Mouse (Mus musculus): ENCODE measurements around the gene Atp6v0a1.

Gene Atp6v0a1

DNA sequence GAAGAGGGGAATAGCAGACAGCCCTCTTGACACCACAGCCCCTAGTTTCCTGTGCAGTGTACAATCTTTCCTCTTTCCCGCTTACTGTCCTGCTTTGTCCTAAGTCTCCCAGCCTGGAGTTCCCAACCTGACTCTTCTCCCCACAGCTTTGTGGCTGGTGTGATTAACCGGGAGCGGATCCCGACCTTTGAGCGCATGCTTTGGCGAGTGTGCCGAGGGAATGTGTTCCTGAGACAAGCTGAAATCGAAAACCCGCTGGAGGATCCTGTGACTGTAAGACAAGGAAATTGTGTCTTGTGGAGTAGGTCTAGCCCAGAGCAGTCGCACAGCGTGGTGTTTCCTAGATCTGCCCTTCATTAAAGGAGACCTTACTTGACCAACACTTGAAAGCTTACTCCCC lies 17.9 kb downstream of the Atp6v0a1 start:
- no peak for DNase-seq (ENCODE audit: low read depth, low spot score)

DNA sequence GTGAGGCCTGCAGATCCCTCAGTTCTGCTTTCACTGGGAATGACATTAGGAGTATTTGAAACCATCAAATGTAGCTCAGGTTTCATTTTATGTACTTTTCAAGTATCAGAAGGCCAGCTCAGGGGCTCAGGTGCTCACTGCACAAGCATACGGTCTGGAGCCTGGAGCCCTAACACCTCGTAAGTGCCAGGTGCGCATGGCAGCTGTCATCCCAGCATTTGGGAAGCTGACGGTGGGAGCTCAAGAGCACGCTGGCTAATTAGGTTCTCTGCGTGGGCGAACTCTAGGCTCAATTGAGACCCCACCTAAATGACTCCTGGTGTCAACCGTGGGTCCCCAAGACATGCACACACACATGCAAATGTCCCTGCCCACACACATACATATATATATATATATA lies 20.1 kb downstream of the Atp6v0a1 start:
- DNase-seq (ENCODE audit: low read depth, low spot score), result no peak

DNA sequence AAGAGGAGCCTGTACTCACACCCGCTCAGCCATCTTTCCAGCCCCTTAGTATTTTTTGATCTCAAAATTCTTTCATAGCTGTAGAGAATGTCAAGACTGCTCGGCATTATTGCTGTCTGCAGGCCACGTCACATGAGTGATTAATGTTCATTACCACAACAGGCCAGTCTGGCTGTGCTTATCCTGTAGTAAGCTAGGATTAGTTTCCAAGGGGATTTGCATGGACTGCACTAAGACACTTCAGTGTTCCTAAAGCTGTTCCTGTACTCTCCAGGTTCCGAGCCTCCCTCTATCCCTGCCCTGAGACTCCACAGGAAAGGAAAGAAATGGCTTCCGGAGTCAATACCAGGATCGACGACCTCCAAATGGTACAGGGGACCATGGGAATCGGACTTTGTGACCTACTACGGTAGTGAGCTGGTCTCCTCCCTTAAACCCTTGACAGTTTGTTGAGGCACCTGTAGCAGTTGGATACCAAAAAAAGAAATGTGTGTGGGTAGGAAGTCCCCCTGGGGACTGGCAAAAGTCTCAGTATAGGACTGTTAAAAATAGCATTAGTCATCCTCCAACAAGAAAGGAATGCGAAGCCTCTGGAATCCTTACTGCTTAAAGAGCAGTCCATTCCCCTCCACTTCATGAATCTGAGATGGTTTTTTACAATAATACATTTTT lies 21.0 kb downstream of the Atp6v0a1 start:
- DNase-seq (ENCODE audit: low read depth, low spot score), result no peak

DNA sequence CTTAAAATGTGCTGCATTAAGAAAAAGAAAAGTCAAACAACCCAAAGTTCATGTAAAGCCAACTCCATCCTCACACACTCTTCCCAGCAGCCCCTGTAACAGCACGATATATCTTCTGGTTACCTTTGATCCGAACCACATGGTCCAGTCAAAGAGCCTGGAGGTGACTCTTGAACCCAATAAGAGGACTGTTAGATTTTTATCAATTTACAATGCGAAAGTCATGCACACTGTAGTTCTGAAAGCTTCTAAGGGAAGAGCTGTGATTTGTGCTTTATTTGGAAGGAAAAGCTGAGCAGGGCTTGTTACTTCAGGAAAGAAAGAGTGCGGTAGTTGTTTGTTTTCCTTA lies 21.5 kb downstream of the Atp6v0a1 start:
- DNase-seq (ENCODE audit: low read depth, low spot score), result no peak

DNA sequence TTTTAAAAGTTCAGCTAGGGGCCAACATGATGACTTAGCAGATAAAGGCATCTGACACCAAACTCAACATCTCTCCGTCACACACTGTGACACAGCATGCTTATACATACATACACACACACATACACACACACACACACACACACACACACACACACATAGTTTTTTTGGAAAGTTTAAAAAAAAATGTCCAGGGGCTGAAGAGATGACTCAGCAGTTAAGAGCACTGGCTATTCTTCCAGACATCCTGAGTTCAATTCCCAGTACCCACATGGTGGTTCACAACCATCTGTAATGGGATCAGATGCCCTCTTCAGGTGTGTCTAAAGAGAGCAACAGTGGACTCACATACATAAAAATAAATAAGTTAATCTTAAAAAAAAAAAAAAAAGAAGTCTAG lies 22.2 kb downstream of the Atp6v0a1 start:
- no peak for DNase-seq (ENCODE audit: low read depth, low spot score)

DNA sequence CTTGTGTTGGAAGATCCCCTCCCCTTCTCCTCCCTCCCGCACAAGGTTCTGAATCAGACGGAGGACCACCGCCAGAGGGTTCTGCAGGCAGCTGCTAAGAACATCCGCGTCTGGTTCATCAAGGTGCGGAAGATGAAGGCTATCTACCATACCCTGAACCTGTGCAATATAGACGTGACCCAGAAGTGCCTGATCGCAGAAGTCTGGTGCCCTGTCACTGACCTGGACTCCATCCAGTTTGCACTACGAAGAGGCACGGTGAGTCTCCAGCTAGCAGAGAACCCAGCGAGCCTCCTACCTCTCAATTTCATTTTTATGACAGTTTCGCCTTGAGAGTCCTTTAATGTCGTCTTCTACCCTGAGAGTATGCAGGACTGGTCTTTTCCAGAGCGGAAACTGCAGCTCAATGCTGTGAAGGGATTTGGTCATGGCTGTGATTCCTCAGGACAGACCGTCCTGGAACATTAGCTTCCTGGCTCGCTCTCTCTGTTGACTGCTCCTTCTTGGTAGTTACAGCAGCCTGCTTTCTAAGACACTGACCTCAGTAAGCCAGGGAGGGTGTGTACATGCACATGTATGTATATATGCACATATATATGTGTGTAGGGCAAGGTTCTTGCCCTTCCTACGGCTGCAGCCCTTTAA lies 24.7 kb downstream of the Atp6v0a1 start:
- no peak for DNase-seq (ENCODE audit: low read depth, low spot score)

DNA sequence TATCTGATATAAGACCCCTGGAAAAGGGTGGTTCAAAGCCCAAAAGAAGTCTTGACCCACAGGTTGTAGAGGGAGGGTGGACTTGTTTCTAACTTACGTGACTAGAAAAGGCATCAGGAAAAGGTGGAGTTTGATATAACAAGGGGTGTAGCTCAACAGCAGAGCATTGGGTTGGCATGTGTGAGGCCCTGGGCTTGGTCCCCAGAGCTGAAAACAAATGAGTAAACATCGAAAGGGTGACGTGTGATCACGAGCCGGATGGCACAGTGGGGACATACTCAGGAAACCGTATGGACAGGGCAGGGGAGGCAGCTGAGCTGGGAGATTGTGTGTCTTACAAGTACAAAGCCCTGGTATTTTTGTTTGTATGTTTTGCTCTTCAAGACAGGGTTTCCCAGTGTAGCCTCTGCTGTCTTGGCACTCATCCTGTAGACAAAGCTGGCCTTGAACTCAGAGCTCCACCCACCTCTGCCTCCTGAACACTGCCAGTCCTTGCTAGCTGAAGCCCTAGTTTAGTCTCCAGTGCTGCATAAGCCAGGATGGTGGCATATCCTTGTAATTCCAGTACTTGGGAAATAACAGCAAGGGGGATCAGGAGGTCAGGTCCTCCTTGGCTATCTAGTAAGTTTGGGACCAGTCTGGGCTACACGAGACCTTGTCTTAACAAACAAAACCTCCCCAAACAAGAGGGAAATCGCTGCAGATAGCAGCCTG lies 25.5 kb downstream of the Atp6v0a1 start:
- no peak for DNase-seq (ENCODE audit: low read depth, low spot score)

DNA sequence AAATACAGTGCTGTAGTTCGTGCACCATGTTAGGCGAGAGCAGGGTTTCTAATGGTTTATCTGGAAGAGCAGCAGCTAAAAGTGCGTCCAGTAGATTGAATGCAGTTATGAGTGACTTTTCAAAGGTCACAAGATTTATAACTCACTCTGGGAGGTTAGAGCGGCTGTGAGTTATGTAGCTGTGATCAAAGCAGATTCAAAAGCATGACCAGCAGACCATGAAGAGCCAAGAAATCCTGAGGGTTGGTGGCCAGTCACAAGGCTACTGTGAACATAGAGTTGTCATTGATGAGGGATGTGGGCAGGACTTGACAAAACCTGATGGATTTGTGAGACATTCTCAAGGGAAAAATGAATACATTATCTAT lies 26.1 kb downstream of the Atp6v0a1 start:
- DNase-seq (ENCODE audit: low read depth, low spot score), result no peak

DNA sequence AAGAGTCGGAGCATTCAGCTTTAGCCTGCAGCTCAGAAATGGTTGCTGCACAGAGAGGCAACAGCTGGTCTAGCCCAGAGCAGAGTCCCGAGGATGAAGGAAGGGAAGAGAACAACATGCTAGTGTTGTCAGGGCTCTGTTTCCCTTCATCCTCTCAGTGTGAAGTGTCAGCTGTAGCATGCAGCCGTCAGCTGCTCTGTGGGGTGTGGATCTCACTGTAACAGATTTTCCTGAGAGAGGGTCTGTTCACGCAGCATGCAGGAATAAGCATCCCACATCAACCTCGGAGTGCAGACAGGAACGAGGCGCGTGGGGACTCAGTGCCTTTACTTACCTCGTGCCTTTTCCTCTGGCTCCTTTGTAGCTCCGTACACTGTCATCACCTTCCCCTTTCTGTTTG lies 28.5 kb downstream of the Atp6v0a1 start:
- DNase-seq (ENCODE audit: low read depth, low spot score), result no peak

DNA sequence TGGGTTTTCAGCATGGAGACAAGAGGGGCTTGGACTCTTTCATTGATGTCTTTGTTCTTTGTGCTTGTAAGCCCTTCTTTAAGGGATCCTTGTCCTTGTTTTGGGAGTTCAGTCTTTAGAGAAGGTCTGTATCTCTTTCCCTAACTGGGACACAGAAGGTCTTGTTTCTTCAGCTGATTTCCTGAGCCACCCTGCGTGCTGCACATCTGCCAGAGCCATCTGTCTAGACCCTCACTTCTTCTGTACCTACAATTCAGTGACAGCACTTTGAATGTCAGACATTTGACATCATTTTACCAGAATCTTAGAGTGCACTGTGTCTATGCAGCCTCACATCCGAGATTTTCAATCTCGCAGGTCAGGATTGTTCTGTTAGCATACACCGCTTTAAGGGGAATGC lies 36.6 kb downstream of the Atp6v0a1 start:
- no peak for DNase-seq (ENCODE audit: low read depth, low spot score)

DNA sequence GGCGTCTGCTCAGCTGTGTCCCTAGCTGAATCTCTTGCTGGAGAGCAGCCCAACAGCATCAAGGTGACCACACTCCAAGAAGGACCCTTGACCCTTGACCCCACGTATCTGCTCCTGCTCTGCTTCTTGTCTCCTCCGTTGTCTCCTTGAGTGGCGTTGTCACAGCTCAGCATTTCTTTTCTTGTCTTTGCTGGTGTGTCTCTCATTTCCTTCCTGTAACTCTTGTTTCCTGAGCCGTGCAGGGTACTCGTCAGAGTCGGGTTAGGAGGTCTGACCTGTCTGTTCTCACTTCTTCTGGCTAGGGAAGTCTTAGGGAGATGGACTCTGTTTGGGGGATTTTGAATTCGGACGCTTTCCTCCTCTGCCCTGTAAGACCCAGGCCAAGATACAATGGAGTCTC lies 37.2 kb downstream of the Atp6v0a1 start:
- peak; percentile 56 for DNase-seq (ENCODE audit: low read depth, low spot score)

DNA sequence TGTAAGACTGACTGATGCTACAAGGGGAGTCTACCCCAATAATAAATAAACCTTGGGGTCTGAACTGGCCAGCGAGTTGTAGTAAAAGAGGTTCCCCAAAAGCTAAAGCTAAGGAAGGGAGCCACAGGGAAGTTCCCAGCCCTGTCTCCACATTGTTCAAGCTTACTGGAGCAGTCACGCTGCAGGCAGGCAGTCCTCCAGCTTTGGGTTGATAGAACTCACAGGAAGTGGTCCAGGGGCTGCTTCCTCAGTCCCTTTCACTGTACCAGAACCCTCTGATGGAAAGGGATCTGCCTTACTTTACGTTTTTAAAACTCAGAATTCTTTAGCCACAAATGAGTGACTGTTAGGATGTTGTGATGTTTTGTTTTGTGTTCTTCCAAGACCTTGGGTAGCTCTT lies 38.2 kb downstream of the Atp6v0a1 start:
- DNase-seq (ENCODE audit: low read depth, low spot score), result no peak

DNA sequence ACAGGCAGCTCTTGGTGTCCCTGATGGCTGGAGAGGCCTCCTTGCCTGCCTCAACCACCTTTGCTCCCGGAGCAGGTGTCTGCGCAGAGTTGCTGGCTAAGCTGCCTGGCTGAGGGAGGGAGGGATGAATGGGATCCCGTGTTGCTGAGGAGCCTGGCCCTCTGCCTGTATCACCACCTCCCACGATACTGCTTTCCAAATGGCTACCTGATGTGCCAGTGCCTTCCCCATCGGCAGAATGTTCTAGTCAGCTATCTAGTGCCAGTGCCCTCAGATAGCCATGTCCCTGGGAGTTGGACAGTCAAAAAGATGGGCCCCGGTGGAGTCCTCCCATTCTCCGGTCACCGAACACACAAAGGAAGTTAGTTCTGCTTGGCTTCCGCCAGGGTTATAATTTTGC lies 41.1 kb downstream of the Atp6v0a1 start:
- no peak for DNase-seq (ENCODE audit: low read depth, low spot score)

DNA sequence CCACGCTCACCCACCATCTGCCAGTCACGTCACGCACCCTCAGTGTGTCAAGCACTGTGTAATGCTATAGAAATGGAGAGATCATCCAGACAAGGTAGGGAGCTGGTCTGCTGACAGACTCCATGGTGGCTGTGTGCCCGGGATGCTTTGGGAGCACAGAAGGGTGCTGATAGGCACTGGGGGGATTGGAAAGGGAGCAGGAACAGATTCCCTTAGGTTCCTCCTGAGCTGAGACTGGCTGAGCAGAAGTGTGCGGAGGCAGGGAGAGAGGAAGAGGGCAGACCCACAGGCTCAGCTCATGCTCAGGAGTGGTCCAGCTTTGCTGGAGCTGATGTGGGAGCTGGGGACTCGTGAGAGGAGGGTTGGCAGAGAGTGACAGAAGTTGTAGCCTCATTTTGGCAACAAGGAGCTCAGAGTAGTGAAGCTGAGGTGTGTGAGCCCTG lies 41.8 kb downstream of the Atp6v0a1 start:
- no peak for DNase-seq (ENCODE audit: low read depth, low spot score)

DNA sequence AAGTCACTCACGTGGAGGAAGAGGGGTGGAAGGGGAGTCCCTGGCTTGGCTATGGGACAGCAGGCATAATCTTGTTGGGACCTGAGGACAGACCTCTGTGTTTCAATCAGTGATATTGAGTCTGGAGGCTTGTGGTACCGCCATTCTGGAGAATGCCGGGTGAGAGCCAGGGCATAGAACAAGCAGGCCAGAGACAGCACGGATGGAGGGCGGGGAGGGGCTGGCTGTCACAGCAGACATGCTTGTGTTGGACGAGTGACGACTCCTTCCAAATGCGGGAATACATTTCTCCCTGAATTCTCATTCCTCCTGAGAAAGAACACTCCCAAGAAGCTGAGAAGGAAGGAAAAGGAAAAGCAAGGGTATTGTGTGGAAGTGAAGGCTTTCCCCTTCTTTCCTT lies 42.4 kb downstream of the Atp6v0a1 start:
- DNase-seq (ENCODE audit: low read depth, low spot score), result no peak

DNA sequence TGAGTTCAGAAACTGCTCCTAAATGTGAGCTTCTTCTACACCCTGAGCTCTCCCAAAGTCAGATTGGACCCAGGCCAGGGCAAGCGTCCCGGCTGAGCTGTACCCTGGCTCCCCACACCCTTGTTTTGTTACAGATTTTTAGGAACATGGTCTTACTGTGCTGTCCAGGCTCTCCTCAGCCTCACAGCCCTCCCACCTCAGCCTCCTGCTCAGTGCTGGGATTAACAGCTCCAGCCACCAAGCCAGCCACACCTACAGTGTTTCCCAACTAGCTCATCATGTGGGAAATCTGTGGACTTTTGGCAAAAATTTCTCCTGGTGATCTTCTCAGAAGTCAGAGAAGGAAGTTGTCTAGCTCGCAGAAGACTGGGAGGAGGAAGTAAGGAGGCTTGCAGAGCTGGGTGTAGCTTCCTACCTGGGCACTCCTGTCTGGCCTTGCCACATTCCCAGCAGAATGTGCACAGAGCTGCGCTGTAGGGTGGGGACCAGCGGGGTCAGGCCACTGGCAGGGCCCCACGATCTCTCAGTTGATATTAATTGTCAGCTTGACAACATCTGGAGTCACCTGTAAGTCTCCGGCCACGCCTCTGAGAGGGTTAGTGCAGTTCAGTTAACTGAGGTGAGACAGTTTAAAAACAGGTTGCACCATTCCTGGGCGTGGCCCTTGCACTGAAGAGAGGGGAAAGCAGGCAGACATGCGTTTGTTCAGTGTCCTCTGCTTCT lies 43.7 kb downstream of the Atp6v0a1 start:
- DNase-seq (ENCODE audit: low read depth, low spot score), result no peak

DNA sequence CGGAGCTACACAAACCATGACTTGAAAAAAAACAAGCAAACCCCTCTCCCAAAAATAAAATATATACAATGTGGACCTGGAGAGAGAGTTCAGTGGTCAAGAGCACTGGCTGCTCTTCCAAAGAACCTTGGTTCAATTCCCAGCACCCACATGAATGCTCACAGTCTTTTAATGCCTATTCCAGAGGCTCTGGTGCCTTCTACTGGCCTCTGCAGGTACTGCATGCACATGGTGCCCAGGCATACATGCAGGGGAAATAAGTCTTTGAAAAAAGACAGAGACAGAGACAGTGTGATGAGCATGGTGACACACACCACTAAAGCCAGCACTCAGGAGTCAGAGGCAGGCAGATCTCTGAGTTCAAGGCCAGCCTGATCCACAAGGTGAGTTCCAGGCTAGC lies 44.7 kb downstream of the Atp6v0a1 start:
- DNase-seq (ENCODE audit: low read depth, low spot score), result peak; percentile 60

DNA sequence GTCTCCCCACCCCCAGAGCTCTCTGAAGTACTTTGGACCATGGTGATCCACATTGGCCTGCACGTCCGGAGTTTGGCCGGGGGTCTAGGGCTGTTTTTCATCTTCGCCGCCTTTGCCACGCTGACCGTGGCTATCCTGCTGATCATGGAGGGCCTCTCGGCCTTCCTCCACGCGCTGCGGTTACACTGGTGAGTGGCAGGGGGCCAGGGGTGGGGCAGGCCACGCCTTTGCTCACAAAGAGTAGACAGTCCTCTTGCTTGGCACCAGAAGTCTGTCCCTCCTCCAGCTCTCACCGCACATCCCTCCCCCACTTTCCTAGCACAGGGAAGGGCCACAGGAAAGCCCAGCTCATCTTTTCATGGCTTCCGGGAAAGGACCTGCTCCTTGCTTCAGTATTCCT lies 46.2 kb downstream of the Atp6v0a1 start:
- no peak for DNase-seq (ENCODE audit: low read depth, low spot score)

DNA sequence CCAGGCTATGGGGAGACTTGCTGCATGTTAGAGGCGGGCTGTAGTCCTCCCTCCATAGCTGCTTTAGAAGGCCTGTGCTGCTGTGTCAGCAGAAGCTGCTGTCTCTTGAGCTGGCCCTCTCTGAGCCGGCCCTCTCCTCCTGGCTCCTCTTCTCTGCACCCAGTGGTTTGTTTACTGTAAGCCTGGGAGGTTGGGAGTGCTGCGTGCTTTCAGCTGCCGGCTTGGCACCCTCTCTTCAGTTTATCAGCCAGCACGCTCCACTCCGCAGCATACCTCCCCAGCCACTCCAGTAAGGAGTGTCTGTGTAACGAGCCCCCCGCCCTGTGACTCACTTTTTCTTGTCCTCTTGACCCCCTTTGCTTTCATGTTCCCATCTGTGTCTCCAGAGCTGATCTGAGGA lies 47.6 kb downstream of the Atp6v0a1 start:
- no peak for DNase-seq (ENCODE audit: low read depth, low spot score)

DNA sequence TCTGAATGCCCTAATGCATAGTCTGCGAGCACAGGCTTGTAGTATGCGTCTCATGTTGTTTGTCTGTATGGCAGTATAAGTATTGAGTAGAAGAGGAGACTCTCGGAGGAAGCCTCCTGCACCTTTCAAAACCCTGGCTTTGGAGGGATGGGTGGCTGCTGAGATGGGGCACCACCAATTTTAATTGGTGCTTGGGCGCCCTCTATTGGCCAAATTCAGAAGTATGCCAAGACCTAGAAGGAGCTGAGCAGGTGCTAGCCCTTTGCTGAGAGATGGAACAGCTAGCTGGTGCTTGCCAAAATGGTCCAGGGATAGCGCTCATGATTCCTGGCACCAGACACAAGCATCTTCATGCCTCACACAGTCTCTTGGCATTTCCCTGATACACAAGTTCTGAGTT lies 48.6 kb downstream of the Atp6v0a1 start:
- peak; percentile 91 for DNase-seq (ENCODE audit: low read depth, low spot score)

DNA sequence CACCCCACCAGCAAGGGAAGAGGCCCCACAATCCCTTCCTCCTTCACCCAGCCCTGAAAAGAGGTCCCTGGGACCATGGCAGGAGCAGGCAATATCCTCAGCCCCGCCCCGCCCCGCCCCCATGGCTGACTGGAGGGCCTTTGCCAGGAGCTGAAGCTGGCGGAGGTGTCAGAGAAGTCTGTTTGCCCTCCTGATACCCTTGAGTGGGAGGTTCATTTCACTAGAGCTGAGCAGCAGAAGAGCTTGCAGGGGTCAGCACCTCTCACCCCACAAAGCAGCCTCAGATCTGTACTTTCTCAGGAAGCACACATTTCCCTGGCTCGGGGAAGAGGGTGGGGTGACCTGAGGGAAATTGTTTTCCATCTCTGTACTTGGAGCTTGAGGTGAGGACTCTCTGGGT lies 49.5 kb downstream of the Atp6v0a1 start:
- peak; percentile 47 for DNase-seq (ENCODE audit: low read depth, low spot score)

DNA sequence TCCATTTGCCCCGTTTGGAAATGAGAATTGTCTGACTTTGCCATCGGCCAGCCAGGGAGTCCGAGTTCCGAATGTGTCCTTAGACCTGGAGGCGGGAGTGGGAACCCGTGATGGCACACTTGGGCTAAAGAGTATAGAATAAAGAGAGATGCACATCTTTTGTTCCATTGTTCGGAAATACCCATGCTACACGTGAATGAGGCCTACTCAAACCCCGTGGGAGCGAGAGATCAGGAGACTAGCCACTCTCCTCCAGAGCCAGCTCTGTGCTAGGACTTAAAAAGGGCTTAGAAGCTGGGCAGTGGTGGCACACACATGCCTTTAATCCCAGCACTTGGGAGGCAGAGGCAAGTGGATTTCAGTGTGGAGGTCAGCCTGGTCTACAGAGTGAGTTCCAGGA lies 50.2 kb downstream of the Atp6v0a1 start:
- no peak for DNase-seq (ENCODE audit: low read depth, low spot score)

DNA sequence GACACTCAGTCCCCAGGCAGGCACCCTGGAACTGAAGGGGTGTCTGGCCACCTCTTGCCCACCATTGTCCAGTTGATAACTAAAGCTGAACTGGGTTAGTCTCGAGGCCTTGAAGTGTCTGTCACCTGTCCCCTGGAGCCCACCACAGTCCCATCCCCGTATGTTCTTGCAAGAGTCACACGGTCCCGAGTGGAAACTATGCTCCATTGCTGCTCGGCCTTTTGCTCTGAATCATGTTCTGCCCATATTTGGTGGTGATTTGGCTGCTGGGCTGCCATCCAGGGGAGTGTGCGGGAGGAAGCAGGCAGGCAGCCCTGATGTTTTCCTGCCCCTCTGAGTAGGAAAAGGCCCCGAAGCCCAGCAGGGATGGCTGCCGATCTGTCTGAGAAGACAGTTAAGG lies 50.9 kb downstream of the Atp6v0a1 start:
- peak; percentile 41 for DNase-seq (ENCODE audit: low read depth, low spot score)

All from CD4-positive, CD25-positive, alpha-beta regulatory T cell, adult 2 months (primary cell).